Mouse (Mus musculus) spleen, adult 2 months (tissue): ENCODE measurements around the gene Ube2b. TPM values are rescaled to one million over a fixed set of nuclear protein-coding genes. Genes with fewer than 3 reads are reported as not detected.
A peak's percentile ranks its signal among the peaks of the same experiment; 100 is the strongest.

Experiments used
- DNase-seq, 2 experiments: peaks; one replicate each; pipeline versions ENCODE4 v3.0.0 to v3.0.0-alpha.2; 2012 to 2021; ENCODE audit warnings: low spot score in 2 of 2, low read depth in 1 of 2
- H3K27ac ChIP-seq: fragments of 200-500 bp; 2 replicates; pipeline ENCODE4 v1.5.1; 2012; ENCODE audit warnings: low read length, inconsistent platforms; ENCODE audit not compliant: insufficient read depth
- H3K27me3 ChIP-seq: fragments of 200-500 bp; 2 replicates; pipeline ENCODE4 v1.6.1; 2012; ENCODE audit warnings: mild to moderate bottlenecking, moderate library complexity, low read length, inconsistent platforms; ENCODE audit not compliant: control insufficient read depth, insufficient read depth
- H3K36me3 ChIP-seq: fragments of 200-500 bp; 2 replicates; pipeline ENCODE4 v1.6.1; 2012; ENCODE audit warnings: mild to moderate bottlenecking, low read length, inconsistent platforms; ENCODE audit not compliant: control insufficient read depth, insufficient read depth
- H3K4me1 ChIP-seq: fragments of 200-500 bp; 2 replicates; pipeline ENCODE4 v1.6.1; 2011; ENCODE audit warnings: inconsistent platforms; ENCODE audit not compliant: control insufficient read depth, insufficient read depth, insufficient read length
- H3K4me3 ChIP-seq: fragments of 200-500 bp; 2 replicates; pipeline ENCODE4 v1.5.1; 2011; ENCODE audit warnings: mild to moderate bottlenecking, inconsistent platforms; ENCODE audit not compliant: insufficient read depth, insufficient read length; ENCODE audit errors: extremely low read depth
- CTCF ChIP-seq: fragments of 200-500 bp; IDR thresholded peaks from 2 replicates; pipeline ENCODE4 v1.5.1; 2011; ENCODE audit warnings: mild to moderate bottlenecking, inconsistent platforms; ENCODE audit not compliant: insufficient read depth, insufficient read length, insufficient replicate concordance; ENCODE audit errors: extremely low read depth
- POLR2A ChIP-seq: fragments of 200-500 bp; IDR thresholded peaks from 2 replicates; pipeline ENCODE4 v1.6.1; 2011; ENCODE audit warnings: low read depth, low read length, inconsistent platforms
- WGBS: fragments of 180-500 bp; shearing (Covaris S2); methylation state at CpG from one replicate; pipeline ENCODE4 v1.1.7; 2018; 5-methylcytosine and 5-hydroxymethylcytosine counted together
- polyA plus RNA-seq: library from polyadenylated mRNA; depleted of rRNA; stranded (reverse); fragments of >200 nt; gene quantifications from 2 replicates; pipeline ENCODE4 v1.2.3, GENCODE M21; 2012

Ube2b gene
- polyA plus RNA-seq, 1 experiment = 28.6 TPM

GRCm38 (mm10) chr11:51968896-51969295, 31.7 kb downstream of the Ube2b start:
- Histone ChIP-seq H3K36me3 (peaks cover 21% of the 10 kb centered on the region), H3K4me1 (peaks cover 5% of the 10 kb centered on the region; the same call in 1 of the 2 replicates), H3K27me3 (no peaks in the 10 kb centered on the region), H3K4me3 (no peak overlapping the region), H3K27ac (0 out of 2 replicates have a peak overlapping the region, but pooled peaks have one; percentile 27)
- DNase-seq = peak in 1 of 2 experiments; percentile 19
- TF ChIP-seq POLR2A (no peak), CTCF (no peak)
- WGBS = 75% methylated on average over 9 of the region's 9 CpGs

DNA sequence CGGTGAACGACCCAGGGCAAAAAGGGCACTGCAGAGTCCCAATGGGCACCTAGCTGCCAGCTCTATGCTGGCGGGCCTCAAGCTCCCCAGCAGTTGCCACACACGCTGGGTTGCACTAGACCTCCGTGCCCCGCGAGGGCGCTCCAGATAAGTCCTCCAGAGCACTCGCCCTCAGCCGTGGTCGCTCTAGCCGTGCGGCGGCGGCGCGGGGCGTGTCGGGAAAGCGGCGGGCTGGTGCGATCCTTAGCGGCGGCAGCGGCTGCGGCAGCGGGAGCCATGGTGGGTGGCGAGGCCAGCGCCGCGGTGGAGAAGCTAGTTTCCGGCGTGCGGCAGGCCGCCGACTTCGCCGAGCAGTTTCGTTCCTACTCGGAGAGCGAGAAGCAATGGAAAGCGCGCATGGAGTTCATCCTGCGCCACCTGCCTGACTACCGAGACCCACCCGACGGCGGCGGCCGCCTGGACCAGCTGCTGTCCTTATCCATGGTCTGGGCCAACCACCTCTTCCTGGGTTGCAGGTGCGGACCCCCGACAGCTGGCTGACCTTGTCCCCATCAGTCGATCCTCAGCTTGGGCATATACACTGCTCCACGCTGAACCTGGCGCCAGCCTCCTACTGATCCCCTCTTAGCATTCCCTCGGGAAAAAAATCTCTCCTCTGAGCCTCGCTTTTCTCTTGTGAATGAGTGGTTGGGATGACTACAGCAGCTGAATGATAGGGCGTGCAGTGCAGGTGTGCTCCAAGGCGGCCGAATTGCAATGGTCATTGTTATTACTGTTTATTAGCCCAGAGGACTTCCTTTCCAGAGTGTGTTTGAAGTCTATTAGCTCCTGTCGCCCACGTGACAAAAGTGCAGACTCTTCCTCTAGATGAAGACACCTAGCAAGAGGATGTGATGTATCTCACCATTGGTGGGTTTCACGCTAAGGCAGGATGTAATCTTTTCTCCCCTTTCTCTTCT, 32.8 kb downstream of the Ube2b start, which contains the start of gene Cdkn2aipnl:
TSS of gene Cdkn2aipnl (plus strand) at position 219 of the 959 bp plus-strand sequence.
- under 1% methylated on average over 60 of the region's 63 CpGs for WGBS
- TF ChIP-seq CTCF (peak; percentile 91), POLR2A (peak; percentile 69)
- H3K27ac ChIP-seq = peak within 1 kb of the TSS; percentile 79
- DNase-seq = peak; percentile 89 to 98
- H3K4me3 ChIP-seq = peak within 1 kb of the TSS; percentile 89
- H3K27me3 ChIP-seq = no peaks in the 10 kb centered on the region
- peaks cover 5% of the 10 kb centered on the region; the same call in 1 of the 2 replicates for H3K4me1 ChIP-seq
- H3K36me3 ChIP-seq = peaks cover 17% of the 10 kb centered on the region

DNA sequence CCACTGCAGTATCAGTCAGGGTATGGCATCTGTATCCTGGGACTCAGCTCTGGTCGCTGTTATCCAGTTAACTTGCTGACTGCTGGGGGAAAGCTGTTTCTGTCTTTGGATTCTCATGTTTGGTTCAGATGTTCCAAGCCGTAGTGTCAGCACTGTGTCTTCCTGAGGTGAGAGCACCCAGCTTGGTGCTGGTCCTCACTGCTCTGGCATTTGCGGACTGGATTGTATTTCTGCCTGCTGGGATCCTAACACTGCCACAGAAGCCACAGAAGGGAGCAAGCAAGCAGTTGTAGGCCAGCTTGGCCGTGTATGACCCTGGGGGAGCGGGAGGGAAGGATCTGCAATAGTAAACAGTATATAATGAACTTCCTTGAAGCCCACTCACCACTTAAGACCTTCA, 33.9 kb downstream of the Ube2b start:
- 89% methylated on average over 5 of the region's 5 CpGs for WGBS
- TF ChIP-seq CTCF = no peak
- TF ChIP-seq POLR2A = no peak
- DNase-seq = no peak
- Histone ChIP-seq H3K4me1 (peaks cover 7% of the 10 kb centered on the region; the same call in 1 of the 2 replicates), H3K27me3 (no peaks in the 10 kb centered on the region), H3K27ac (no peak overlapping the region), H3K36me3 (peaks cover 12% of the 10 kb centered on the region), H3K4me3 (no peak overlapping the region)

DNA sequence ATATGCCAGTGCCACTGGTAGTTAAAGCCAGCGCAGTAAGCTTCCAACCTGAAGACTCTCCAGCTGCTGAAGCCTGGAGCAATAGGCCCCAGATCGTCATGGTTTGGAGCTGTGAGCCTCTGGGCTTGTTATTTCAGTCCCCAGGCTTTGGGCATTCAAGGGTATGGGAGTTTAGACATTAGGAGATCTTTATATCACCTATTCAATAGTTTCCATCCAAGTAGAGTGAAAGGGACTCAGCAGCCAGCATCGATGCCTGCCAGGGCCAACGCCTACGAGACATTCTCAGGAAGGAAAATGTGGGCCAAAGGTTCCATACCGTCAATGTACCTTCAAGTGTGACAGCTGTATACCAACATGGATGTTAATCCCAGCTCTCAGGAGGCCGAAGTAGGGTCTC, 38.3 kb downstream of the Ube2b start:
- Histone ChIP-seq H3K4me1 (peaks cover 4% of the 10 kb centered on the region; the same call in 1 of the 2 replicates), H3K27me3 (no peaks in the 10 kb centered on the region), H3K4me3 (no peak overlapping the region), H3K36me3 (no peaks in the 10 kb centered on the region), H3K27ac (no peak overlapping the region)
- WGBS = 79% methylated on average over 7 of the region's 7 CpGs
- TF ChIP-seq CTCF (no peak), POLR2A (no peak)
- DNase-seq = no peak

DNA sequence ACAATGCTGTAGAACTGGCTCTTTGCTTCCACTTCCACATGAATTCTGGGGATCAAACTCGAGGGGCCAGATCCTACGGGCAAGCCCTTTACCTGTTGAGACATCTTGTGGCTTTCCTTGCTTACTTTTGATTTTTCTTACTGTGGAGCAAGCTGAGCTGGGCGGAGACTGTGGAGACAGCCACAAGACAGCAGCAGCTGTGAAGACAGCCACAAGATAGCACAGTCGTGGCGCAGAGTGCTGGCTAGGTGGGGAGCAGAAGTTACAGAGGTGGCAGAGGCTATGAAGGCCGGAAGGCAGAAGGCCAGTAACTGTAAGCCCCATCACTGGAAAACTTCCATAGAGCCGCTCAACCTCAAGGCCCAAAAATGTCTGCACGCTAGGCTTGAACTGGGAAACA, 38.8 kb downstream of the Ube2b start:
- DNase-seq = no peak
- Histone ChIP-seq H3K4me3 (no peak overlapping the region), H3K27ac (no peak overlapping the region), H3K27me3 (no peaks in the 10 kb centered on the region), H3K4me1 (peaks cover 2% of the 10 kb centered on the region; the same call in 1 of the 2 replicates), H3K36me3 (no peaks in the 10 kb centered on the region)
- TF ChIP-seq CTCF (no peak), POLR2A (no peak)
- WGBS = 54% methylated on average over 8 of the region's 8 CpGs

DNA sequence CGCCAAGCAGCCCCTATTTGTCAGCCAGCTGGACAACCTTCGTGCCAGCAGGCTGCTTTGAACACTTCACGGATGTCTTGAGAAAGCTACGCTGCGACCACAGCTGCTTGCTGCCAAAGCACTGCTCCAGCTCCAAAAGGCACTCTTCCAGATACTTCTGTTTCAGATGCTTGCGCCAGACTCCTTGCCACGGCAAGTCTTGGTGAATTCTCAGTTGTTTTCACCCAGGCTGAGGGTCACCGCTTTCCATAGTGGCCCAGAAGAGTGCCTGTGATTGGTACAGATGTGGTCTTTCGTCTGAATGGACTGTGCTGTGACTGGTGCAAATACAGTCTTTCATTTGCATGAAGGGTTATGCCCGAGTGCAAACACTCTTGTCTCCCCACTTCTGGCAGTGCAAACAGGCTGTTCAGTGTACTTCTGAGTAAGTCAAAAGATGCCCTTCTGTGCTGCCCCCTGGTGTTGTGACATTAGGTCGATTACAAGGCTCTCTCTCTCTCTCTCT, 39.5 kb downstream of the Ube2b start:
- no peak for TF ChIP-seq POLR2A
- no peak for TF ChIP-seq CTCF
- Histone ChIP-seq H3K27ac (no peak overlapping the region), H3K36me3 (no peaks in the 10 kb centered on the region), H3K4me1 (peaks cover 2% of the 10 kb centered on the region; the same call in 1 of the 2 replicates), H3K4me3 (no peak overlapping the region), H3K27me3 (no peaks in the 10 kb centered on the region)
- DNase-seq = no peak
- 60% methylated on average over 11 of the region's 11 CpGs for WGBS
